Mouse (Mus musculus) neutrophil, adult 5-6 weeks (primary cell): ENCODE measurements around the gene Slc25a23. TPM values are rescaled to one million over a fixed set of nuclear protein-coding genes. Genes with fewer than 3 reads are reported as not detected.

Source experiments
- ATAC-seq: fragments of 151-379, 151-347 bp; 2 replicates; pipeline ENCODE4 v1.8.0; 2017; ENCODE audit warnings: mild to moderate bottlenecking, moderate TSS enrichment; ENCODE audit not compliant: insufficient number of reproducible peaks, poor library complexity, low FRiP score, severe bottlenecking; ENCODE audit errors: extremely low read depth
- total RNA-seq: library from RNA; stranded (forward); fragments of 200-1000 nt; gene quantifications from 2 replicates; pipeline ENCODE4 v1.2.3, GENCODE M21; 2017

Gene Slc25a23
- 3.4 and 3.6 TPM in 2 replicates for total RNA-seq

DNA sequence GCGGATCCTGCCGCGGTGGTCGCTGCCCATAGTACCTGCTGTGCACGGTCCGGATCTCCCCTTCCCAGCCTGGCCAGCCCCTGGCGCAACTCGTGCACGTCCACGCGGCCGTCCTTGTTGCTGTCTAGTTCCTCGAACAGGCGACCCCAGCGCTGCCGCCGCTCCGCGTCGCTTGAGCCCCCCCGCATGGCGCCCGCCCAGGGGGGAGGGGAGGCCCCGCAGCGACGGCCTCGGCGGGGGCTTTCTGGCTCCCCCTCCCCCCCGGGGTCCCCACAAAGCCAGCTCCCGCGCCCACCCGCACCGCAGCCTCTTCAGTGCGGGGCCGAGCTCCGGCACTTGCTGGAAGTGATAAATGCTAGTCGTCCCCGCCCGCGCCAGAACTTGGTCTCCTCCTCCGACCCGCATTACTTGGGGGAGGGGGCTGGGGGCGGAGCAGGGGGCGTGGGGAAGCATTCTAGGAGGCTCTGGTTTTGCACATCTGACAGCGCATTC, at the start of gene Slc25a23:
TSS of gene Slc25a23 (minus strand) at position 378 of the 492 bp plus-strand sequence.
- ATAC-seq = no peak

DNA sequence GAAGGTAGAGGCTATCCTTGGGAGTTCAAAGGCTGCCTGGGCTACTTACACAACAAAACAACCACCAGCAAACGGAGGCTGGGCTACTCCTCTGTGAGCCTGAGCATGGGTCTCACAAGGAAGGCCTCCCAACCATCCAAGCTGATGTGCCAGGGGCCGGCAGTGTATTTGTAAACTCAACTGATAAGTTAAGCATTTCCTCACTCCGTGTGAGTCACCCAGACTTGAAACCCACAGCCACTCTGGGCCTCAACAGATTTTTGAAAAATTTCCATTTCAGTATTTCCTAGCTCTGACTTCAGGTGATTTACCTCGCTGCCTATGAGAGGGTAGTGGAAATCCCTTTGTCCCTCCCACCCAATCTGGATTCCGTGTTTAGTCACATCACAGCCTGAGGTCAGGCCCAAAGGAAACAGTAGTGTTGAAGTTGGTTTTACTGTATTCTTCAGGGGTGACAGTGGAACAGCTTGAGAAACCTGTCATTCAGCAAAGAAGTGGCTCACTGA, 49.1 kb upstream of the Slc25a23 start:
- no peak for ATAC-seq

DNA sequence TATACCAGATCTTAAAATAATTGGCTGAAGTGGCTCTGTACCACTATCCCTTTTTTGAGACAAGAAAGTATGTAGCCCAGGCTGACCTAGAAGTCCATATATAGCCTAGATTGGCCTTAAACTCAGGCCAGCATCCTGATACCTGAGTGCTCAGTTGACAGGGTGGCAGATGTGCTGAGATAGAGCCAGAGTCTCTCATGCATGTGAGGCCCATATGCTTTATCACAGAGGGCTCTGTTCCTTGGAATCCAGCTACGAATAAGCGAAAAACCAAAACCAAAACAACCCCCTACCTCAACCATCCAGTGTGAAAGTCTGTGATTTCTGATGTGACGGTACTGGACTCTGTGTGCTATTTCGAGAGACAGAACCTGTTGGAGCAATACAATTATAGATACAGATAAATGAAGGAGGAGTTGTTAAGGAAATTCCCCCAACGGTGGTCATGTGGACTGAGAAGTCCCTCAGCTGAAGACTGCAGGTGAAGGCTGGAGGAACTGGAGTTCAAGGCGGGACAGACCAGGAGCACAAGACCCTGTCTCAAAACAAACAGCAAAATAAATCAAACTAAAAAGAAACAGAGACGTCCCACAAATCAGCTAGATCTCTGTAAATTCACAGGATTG, 48.5 kb upstream of the Slc25a23 start:
- ATAC-seq = no peak

DNA sequence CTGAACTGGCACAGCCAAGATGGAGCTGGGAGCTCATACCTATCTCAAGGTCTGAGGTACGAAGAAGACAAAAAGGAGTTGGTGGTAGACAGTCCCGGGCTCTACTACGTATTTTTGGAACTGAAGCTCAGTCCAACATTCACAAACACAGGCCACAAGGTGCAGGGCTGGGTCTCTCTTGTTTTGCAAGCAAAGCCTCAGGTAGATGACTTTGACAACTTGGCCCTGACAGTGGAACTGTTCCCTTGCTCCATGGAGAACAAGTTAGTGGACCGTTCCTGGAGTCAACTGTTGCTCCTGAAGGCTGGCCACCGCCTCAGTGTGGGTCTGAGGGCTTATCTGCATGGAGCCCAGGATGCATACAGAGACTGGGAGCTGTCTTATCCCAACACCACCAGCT, 47.4 kb upstream of the Slc25a23 start:
- ATAC-seq = no peak

DNA sequence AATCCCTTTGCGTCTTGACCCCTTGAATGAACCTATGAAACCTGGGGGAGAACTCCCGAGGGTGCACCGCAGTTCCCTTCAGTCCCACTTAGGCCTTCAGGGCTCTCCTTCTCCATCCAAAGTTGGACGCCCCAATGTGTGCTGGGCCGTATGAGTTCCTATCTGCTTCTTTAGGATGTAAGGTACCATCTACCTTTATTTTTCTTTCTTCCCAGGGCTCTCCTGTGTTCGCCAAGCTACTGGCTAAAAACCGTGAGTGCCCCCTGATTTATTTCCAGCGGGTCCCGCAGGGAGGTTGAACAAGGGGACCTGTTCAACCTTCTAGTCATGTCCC, 46.3 kb upstream of the Slc25a23 start:
- no peak for ATAC-seq

DNA sequence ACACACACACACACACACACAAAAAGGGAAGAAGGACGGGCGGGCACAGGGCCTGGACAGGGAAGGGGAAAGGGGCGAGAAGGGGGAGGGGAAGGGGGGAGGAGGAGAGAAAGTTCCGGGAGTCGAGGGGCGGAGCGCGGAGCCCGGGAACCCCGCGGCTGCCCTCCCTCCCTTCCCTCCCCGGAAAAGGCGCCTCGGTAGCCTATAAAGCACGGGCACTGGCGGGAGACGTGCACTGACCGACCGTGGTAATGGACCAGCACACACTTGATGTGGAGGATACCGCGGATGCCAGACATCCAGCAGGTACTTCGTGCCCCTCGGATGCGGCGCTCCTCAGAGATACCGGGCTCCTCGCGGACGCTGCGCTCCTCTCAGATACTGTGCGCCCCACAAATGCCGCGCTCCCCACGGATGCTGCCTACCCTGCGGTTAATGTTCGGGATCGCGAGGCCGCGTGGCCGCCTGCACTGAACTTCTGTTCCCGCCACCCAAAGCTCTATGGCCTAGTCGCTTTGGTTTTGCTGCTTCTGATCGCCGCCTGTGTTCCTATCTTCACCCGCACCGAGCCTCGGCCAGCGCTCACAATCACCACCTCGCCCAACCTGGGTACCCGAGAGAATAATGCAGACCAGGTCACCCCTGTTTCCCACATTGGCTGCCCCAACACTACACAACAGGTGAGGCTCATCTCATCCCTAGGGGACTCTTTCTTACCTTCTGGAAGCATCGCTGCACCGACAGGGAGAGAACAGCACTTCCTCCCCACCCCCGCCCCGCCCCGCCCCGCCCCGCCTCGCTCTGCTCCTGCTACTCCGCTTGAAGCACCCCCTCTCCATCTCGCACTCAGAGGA, 45.7 kb upstream of the Slc25a23 start, which contains the start of gene Tnfsf9:
TSS of gene Tnfsf9 (plus strand) at position 145 of the 854 bp plus-strand sequence.
- ATAC-seq = peak; percentile 27

DNA sequence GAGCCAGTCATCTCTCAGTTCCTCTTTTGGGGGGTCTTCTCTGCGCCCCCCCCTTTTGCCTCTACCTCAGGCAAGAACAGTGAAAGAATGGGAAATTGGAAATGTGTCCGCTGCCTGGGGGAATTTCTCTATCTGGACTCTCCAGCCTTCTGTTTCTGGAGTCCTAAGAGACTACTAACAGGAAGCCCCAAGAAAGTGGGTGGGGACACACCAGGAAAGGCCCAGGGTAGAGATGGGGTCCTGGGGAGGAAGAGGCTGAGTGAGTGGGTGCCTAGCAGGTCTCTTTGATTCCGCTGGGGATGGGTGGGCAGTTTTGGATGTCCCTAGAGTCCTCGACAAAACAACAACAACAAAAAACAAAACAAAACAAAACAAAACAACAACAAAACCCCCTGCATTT, 44.8 kb upstream of the Slc25a23 start:
- no peak for ATAC-seq

DNA sequence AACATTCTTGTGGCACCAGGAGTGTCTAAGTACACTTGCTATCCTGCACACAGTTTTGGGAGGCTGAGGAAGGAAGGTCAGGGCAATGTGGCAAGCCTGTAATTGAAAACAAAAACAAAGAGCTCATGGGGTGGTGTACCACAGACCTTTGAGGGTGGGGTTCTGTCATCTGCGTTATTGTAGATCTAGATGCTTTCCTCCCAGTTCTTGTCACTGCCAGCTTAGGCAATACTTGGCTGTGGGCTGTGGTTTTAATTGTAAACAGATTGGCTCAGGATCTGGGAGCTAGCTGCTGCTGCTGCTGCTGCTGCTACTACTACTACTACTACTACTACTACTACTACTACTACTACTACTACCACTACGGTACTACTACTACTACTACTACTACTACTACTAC, 42.6 kb upstream of the Slc25a23 start:
- no peak for ATAC-seq

DNA sequence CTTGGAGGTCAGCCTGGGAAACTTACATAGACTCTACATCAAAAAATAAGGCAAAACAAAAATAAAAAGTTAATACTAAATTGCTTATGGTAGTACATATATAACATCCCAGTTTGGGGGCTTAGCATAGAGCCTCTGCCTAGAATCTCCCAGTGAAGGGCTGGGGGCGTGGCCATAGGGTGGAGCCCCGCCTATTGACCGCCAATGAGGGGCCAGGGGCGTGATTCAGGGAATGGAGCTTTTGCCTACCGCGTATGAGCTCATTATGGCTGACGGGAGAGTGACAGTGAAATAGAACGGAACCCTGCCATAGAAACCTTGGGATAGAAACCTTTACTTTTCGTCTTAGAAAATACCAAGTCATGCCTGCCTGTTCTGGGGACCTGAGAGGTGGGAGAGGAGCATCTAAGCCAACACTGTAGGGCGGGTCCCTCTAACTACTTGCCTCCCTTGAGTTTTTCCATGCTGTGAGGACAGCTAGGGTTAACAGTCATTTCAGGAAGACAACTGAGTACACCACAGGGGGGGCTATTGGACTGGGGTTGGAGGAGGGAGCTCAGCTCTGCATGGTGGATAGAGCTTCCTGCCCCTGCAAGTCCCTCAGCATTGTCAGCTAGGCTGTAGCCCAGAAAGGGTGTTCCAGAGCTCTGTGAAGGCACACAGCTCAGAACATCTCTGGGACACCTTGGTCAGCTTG, 40.1 kb upstream of the Slc25a23 start:
- ATAC-seq = no peak

DNA sequence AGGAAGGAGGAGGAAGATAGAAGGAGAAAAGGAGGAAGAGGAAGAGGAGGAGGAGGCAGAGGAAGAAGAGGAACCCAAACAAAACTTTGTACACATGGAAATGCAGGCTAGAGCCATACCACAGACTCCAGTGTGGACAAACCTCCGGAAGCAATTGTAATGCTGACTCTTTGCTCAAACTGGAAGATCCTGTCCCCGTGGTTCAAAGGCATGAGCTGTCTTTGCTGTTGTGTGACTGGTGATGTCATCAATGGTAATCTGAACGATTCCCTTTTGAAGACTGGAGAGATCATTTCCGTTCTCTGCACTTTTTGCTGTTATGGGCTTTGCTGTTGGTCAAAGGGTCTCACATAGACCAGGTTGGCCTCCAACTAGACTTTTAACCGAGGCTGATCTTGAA, 38.7 kb upstream of the Slc25a23 start:
- no peak for ATAC-seq

DNA sequence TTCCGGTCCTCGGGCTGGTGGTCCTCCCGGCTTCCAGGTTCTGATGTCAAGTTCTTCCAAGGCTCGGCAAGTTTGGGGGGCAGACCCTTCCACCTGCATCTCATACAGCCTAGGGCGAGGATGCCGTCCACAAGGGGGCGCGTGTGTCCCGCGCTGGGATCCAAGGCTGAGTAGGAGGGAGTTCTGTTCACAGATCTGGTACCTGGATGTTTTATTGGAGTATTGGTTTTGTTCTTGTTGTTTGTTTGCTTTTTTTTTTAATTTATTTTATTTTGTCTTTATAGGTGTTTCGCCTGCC, 36.9 kb upstream of the Slc25a23 start:
- peak; percentile 69 for ATAC-seq

DNA sequence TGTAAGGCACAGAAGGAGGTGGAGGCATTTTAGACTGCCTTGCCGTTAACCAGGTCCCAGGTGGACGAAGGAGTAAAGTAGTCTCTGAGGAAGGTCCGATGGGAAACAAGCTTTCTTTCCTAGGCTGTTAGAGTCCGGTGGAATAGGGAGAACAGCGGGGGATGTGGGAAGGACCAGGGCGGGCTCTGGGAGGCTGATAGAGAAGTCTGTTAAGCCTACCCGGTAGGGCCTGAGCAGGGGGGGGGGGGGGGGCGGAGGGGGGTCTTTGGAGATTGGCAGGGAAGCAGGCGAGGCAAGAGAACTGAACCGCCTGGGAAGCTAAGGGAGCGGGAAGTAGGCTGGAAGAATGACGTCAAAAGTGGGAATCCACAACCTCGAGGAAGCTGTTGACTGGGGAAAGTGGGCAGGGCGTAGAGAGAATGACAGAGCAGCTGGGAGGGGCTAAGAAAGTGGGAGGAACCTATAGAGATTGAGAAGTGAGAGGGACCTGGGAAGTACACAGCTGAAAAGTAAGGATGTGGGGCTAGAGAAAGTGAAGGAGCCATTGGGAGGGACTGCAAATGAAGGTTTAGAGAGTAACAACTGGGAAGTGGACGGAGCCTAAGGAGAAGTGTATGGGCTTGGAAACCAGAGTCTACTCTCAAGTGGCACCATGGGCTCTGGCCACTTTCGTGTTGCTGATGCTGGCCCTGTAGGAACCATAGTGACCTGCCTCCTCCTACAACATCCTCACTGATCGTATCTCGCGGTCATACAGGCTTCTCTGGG, 36.4 kb upstream of the Slc25a23 start:
- peak; percentile 60 for ATAC-seq

DNA sequence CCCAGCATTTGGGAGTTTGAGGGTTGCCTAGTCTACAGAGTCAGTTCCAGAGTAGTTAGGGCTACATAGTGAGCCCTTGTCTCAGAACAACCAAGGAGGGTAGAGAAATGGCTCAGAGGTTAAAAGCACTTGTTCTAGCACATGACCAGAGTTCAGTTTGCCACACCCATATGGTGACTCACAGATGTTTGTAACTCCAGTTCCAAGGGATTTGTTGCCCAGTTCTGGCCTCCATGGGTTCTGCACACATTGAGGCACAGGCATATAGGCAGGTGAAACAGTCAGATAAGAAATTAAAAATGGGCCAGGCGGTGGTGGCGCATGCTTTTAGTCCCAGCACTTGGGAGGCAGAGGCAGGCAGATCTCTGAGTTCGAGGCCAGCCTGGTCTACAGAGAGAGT, 34.6 kb upstream of the Slc25a23 start:
- ATAC-seq = no peak

DNA sequence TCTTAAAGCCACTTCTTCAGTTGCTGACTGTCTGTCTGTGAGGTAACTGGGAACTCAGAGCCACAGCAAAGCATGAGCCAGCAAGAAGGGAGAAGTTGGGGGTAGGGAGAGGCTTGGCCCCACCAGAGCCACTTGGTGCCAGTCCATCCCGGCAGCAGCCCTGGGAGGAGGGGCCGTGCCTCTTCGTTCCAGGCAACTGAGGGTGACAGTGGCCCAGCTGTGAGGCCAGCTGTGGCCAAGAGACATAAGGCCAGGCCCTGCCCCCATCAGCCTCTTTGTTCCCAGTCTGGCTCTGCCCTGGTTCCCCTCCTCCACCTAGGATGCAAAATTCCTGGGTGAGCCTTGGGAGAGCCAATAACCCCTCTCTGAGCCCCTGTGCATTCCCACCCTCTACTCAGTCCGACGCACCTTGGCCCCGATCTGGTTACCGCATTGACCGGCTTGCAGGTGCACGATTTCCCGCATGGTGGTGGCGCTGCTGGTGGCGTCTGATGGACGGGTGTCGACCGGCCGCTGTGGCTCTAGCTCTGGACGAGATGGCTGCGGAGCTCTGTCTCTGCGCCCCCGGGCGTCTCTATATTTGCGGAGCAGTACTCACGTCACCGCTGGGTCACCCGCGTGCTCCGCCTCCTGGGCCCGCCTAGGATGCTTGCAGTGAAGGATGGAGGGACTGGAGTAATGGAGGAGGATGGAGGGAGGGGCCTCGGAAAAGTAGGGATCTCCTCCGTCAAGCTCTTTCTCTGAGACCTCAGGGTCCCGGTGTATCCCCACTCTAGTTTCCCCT, 27.6 kb upstream of the Slc25a23 start, which contains the start of gene Tubb4a:
TSS of gene Tubb4a (minus strand) at position 734 of the 784 bp plus-strand sequence.
- no peak for ATAC-seq

DNA sequence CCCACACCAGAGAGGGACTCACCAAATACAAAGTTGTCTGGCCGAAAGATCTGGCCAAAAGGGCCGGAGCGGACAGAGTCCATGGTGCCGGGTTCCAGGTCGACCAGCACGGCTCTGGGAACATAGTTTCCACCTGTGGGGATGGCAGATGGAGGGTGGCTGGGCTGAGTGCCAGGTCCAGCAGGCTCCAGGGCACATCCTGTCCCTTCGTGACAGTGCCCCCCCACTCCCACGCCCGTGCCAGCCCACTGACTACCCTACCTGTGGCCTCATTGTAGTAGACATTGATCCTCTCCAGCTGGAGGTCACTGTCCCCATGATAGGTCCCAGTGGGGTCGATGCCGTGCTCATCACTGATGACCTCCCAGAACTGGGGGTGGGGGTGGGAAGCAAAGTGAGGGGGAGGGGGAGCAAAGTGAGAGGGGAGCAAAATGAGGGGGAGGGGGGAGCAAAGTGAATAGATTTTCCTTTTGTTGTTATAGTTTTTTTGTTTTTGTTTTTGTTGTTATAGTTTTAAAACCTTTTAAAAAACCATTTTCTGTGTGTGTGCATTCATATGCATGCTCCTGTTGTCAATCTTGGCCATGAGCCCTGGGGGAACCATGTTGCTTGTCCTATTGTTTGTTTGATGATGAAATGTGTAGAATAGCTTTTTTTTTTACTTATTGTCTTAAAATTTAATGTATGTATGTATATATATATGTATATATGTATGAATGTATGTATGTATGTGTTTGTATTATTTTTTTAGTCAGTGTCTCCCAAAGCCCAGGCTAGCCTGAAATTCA, 26.5 kb upstream of the Slc25a23 start:
- ATAC-seq = no peak

DNA sequence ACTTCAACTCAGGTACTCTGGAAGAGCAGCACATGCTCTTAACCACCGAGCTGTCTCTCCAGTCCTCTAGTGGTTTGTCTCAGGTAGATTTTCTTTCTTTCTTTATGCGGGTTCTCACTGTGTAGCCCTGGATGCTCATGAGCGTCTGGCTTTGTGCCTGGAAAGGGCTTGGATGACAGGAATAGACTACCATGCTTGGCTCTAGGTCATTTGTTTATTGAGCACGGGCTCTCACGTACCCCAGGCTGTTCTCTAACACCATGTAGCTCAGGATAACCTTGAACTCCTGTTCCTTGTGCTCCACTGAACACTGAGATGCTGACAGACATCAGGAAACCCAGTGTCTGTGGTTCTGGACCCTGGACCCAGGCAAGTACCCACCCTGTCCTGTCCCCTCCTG, 22.8 kb upstream of the Slc25a23 start:
- ATAC-seq = no peak

DNA sequence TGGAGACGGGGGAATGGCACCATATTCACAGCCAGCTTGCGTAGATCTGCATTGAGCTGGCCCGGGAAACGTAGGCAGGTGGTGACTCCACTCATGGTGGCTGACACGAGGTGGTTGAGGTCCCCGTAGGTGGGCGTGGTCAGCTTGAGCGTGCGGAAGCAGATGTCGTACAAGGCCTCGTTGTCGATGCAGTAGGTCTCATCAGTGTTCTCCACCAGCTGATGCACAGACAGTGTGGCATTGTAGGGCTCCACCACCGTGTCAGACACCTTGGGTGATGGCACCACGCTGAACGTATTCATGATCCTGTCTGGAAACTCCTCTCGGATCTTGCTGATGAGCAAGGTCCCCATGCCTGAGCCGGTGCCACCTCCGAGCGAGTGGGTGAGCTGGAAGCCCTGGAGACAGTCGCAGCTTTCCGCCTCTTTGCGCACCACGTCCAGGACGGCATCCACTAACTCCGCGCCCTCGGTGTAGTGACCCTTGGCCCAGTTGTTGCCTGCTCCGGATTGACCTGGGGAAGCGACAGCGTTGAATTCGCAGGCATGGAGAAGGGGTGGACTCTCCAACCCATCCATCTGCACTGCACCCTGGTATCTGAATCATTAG, 21.7 kb upstream of the Slc25a23 start:
- no peak for ATAC-seq
